Mouse (Mus musculus) embryonic facial prominence, embryonic 10.5 days (tissue): ENCODE data around the gene Metap1d. TPM values are rescaled to one million over a fixed set of nuclear protein-coding genes. Genes with fewer than 3 reads are reported as not detected.

ENCODE experiments used
- DNase-seq: peaks from one replicate; pipeline ENCODE4 v3.0.0-alpha.2; 2017; ENCODE audit warnings: low spot score
- H3K27ac ChIP-seq: fragments of 300-500 bp; sonication (generic); replicated peaks from 2 replicates; pipeline ENCODE4 v1.5.1; 2016; ENCODE audit warnings: mild to moderate bottlenecking
- H3K27me3 ChIP-seq: fragments of 300-500 bp; sonication (generic); replicated peaks from 2 replicates; pipeline ENCODE4 v1.6.1; 2016; ENCODE audit warnings: low read depth, mild to moderate bottlenecking; ENCODE audit not compliant: poor library complexity, severe bottlenecking
- H3K36me3 ChIP-seq: fragments of 300-500 bp; sonication (generic); replicated peaks from 2 replicates; pipeline ENCODE4 v1.6.1; 2016; ENCODE audit warnings: mild to moderate bottlenecking, moderate library complexity
- H3K4me1 ChIP-seq: fragments of 300-500 bp; sonication (generic); 2 replicates; pipeline ENCODE4 v1.6.1; 2016
- H3K4me3 ChIP-seq: fragments of 300-500 bp; sonication (generic); 2 replicates; pipeline ENCODE4 v1.5.1; 2016; ENCODE audit warnings: mild to moderate bottlenecking, moderate library complexity
- H3K9me3 ChIP-seq: fragments of 300-500 bp; sonication (generic); 2 replicates; pipeline ENCODE4 v1.6.1; 2016; ENCODE audit warnings: mild to moderate bottlenecking
- WGBS: fragments of 180-500 bp; shearing (Covaris S2); methylation state at CpG from one replicate; pipeline ENCODE4 v1.1.7; 2016; 5-methylcytosine and 5-hydroxymethylcytosine counted together
- polyA plus RNA-seq: library from polyadenylated mRNA; unstranded; fragments of >200 nt; fragmentation: Nextera tagmentation; extraction: Ambion mirVana; gene quantifications from 2 replicates; pipeline ENCODE4 v1.2.1, GENCODE M21; 2016

Metap1d gene
- polyA plus RNA-seq, 1 experiment from 2014 or later: 29.6 TPM

GRCm38 (mm10) chr2:71543531-71543930 is 90.5 kb downstream of the Metap1d start:
- Histone ChIP-seq H3K4me1 (peaks cover 83% of the 10 kb centered on the region), H3K27ac (peak overlapping the region; percentile 91), H3K27me3 (peaks cover 92% of the 10 kb centered on the region), H3K36me3 (peaks cover 22% of the 10 kb centered on the region), H3K9me3 (no peaks in the 10 kb centered on the region), H3K4me3 (peak overlapping the region; percentile 65)
- WGBS: 2% methylated on average over 9 of the region's 9 CpGs
- DNase-seq: no peak

GRCm38 (mm10) chr2:71543948-71544347 is 90.9 kb downstream of the Metap1d start:
- Histone ChIP-seq H3K4me3 (peak overlapping the region; percentile 65), H3K27me3 (peaks cover 92% of the 10 kb centered on the region), H3K9me3 (no peaks in the 10 kb centered on the region), H3K4me1 (peaks cover 79% of the 10 kb centered on the region), H3K36me3 (peaks cover 22% of the 10 kb centered on the region), H3K27ac (peak overlapping the region; percentile 91)
- DNase-seq: no peak
- under 1% methylated on average over 20 of the region's 20 CpGs for WGBS

GRCm38 (mm10) chr2:71544391-71545285 is 91.6 kb downstream of the Metap1d start:
- DNase-seq: peak; percentile 73
- under 1% methylated on average over 61 of the region's 61 CpGs for WGBS
- H3K27ac ChIP-seq: peak overlapping the region; percentile 91
- peaks cover 22% of the 10 kb centered on the region for H3K36me3 ChIP-seq
- H3K4me3 ChIP-seq: peak overlapping the region; percentile 65
- H3K27me3 ChIP-seq: peaks cover 92% of the 10 kb centered on the region
- peaks cover 72% of the 10 kb centered on the region for H3K4me1 ChIP-seq
- H3K9me3 ChIP-seq: no peaks in the 10 kb centered on the region

- peak; percentile 63 for DNase-seq
- H3K36me3 ChIP-seq: peaks cover 22% of the 10 kb centered on the region
- H3K4me1 ChIP-seq: peaks cover 64% of the 10 kb centered on the region
- WGBS: under 1% methylated on average over 32 of the region's 32 CpGs
- H3K9me3 ChIP-seq: no peaks in the 10 kb centered on the region
- H3K4me3 ChIP-seq: peak overlapping the region; percentile 65
- peaks cover 92% of the 10 kb centered on the region for H3K27me3 ChIP-seq
- H3K27ac ChIP-seq: peak overlapping the region; percentile 91
Observed at GRCm38 (mm10) chr2:71545401-71545881, 92.4 kb downstream of the Metap1d start.

GRCm38 (mm10) chr2:71545882-71546639 is 93.0 kb downstream of the Metap1d start:
- under 1% methylated on average over 59 of the region's 59 CpGs for WGBS
- Histone ChIP-seq H3K9me3 (no peaks in the 10 kb centered on the region), H3K4me3 (peak overlapping the region; percentile 65), H3K36me3 (peaks cover 22% of the 10 kb centered on the region), H3K27ac (peak overlapping the region; percentile 91), H3K4me1 (peaks cover 61% of the 10 kb centered on the region), H3K27me3 (peaks cover 92% of the 10 kb centered on the region)
- DNase-seq: no peak

- Histone ChIP-seq H3K4me3 (peak within 1 kb of the TSS; percentile 65), H3K27ac (peak within 1 kb of the TSS; percentile 91), H3K36me3 (peaks cover 22% of the 10 kb centered on the region), H3K4me1 (peaks cover 61% of the 10 kb centered on the region), H3K27me3 (peaks cover 92% of the 10 kb centered on the region), H3K9me3 (no peaks in the 10 kb centered on the region)
- under 1% methylated on average over 37 of the region's 37 CpGs for WGBS
- peak; percentile 94 for DNase-seq
Observed at GRCm38 (mm10) chr2:71546640-71547071, 93.6 kb downstream of the Metap1d start, which contains the start of gene Dlx2. Dlx2 (minus strand) TSS chr2:71546754.

GRCm38 (mm10) chr2:71547829-71548228 is 94.8 kb downstream of the Metap1d start:
- peaks cover 92% of the 10 kb centered on the region for H3K27me3 ChIP-seq
- WGBS: 0% methylated on average over 8 of the region's 8 CpGs
- H3K4me3 ChIP-seq: peak overlapping the region; percentile 2; the same call in 1 of the 2 replicates
- H3K27ac ChIP-seq: no peak overlapping the region
- H3K4me1 ChIP-seq: peaks cover 55% of the 10 kb centered on the region
- no peaks in the 10 kb centered on the region for H3K9me3 ChIP-seq
- DNase-seq: peak; percentile 89
- H3K36me3 ChIP-seq: peaks cover 16% of the 10 kb centered on the region

GRCm38 (mm10) chr2:71550330-71550729 is 97.3 kb downstream of the Metap1d start:
- no peak for DNase-seq
- Histone ChIP-seq H3K4me1 (peaks cover 39% of the 10 kb centered on the region), H3K27me3 (peaks cover 84% of the 10 kb centered on the region), H3K9me3 (no peaks in the 10 kb centered on the region), H3K27ac (no peak overlapping the region), H3K4me3 (no peak overlapping the region), H3K36me3 (no peaks in the 10 kb centered on the region)
- 25% methylated on average over 3 of the region's 3 CpGs for WGBS

- no peak overlapping the region for H3K27ac ChIP-seq
- no peaks in the 10 kb centered on the region for H3K9me3 ChIP-seq
- DNase-seq: peak; percentile 28
- H3K27me3 ChIP-seq: peaks cover 71% of the 10 kb centered on the region
- H3K4me3 ChIP-seq: peak overlapping the region; percentile 41
- H3K4me1 ChIP-seq: peaks cover 26% of the 10 kb centered on the region
- no peaks in the 10 kb centered on the region for H3K36me3 ChIP-seq
- 3% methylated on average over 18 of the region's 18 CpGs for WGBS
Observed at GRCm38 (mm10) chr2:71551704-71552103, 98.6 kb downstream of the Metap1d start.

- no peak overlapping the region for H3K27ac ChIP-seq
- peaks cover 34% of the 10 kb centered on the region for H3K27me3 ChIP-seq
- no peak overlapping the region for H3K4me3 ChIP-seq
- WGBS: 61% methylated on average over 5 of the region's 5 CpGs
- peaks cover 12% of the 10 kb centered on the region for H3K4me1 ChIP-seq
- DNase-seq: no peak
- H3K36me3 ChIP-seq: no peaks in the 10 kb centered on the region
- peaks cover 11% of the 10 kb centered on the region; the same call in 1 of the 2 replicates for H3K9me3 ChIP-seq
Observed at GRCm38 (mm10) chr2:71556071-71556470, 103.0 kb downstream of the Metap1d start.

- Histone ChIP-seq H3K4me3 (no peak overlapping the region), H3K27me3 (peaks cover 8% of the 10 kb centered on the region; the same call in 1 of the 2 replicates), H3K4me1 (no peaks in the 10 kb centered on the region), H3K36me3 (no peaks in the 10 kb centered on the region), H3K9me3 (no peaks in the 10 kb centered on the region), H3K27ac (no peak overlapping the region)
- no peak for DNase-seq
- 79% methylated on average over 9 of the region's 9 CpGs for WGBS
Observed at GRCm38 (mm10) chr2:71566466-71566865, 113.4 kb downstream of the Metap1d start.

- H3K9me3 ChIP-seq: 0 out of 2 replicates have a peak, but pooled peaks cover 5% of the 10 kb centered on the region
- H3K27me3 ChIP-seq: peaks cover 8% of the 10 kb centered on the region; the same call in 1 of the 2 replicates
- peak; percentile 32 for DNase-seq
- peaks cover 22% of the 10 kb centered on the region for H3K4me1 ChIP-seq
- 31% methylated on average over 4 of the region's 4 CpGs for WGBS
- no peak overlapping the region; the same call in 1 of the 2 replicates for H3K27ac ChIP-seq
- no peaks in the 10 kb centered on the region for H3K36me3 ChIP-seq
- no peak overlapping the region for H3K4me3 ChIP-seq
Observed at GRCm38 (mm10) chr2:71573736-71574135, 120.7 kb downstream of the Metap1d start.
